Mouse (Mus musculus) spleen, adult 2 months (tissue): ENCODE data around the gene Map1b.

Source experiments
- CTCF ChIP-seq: fragments of 200-500 bp; IDR thresholded peaks from 2 replicates; pipeline ENCODE4 v1.5.1; 2011; ENCODE audit warnings: mild to moderate bottlenecking, inconsistent platforms; ENCODE audit not compliant: insufficient read depth, insufficient read length, insufficient replicate concordance; ENCODE audit errors: extremely low read depth
- POLR2A ChIP-seq: fragments of 200-500 bp; IDR thresholded peaks from 2 replicates; pipeline ENCODE4 v1.6.1; 2011; ENCODE audit warnings: low read depth, low read length, inconsistent platforms

GRCm38 (mm10) chr13:99444880-99445279 lies 71.5 kb downstream of the Map1b start:
- TF ChIP-seq POLR2A = no peak
- TF ChIP-seq CTCF = no peak
